Mouse (Mus musculus) bone marrow macrophage, adult 2 months (primary cell): ENCODE measurements around the gene Taf3.

Experiments
- CTCF ChIP-seq: IDR thresholded peaks from 2 replicates; pipeline ENCODE4 v1.5.1; 2012; ENCODE audit warnings: low read depth, mild to moderate bottlenecking, low read length, moderate library complexity
- POLR2A ChIP-seq: IDR thresholded peaks from 2 replicates; pipeline ENCODE4 v1.6.1; 2012; ENCODE audit warnings: mild to moderate bottlenecking, low read depth, low read length, borderline replicate concordance

DNA sequence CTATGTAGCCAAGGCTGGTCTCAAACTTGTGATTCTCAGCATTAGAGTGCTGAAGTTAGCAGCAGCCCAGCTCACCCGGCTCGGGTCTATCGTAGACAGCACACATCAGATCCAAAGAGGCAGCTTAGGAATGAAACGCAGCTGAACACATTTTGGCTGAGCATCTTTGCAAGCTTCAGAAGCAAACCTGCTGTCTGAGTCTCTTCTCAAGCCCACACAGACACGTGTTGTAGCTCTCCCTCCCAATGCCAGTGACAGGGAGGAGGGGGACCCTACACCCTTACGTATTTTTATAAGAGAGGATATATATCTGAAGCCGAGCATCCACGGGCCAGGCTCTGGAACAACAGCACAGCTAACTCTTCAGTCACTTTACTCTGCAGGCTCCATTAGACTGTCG, 130.8 kb downstream of the Taf3 start:
- TF ChIP-seq CTCF, result no peak
- no peak for TF ChIP-seq POLR2A
